Mouse (Mus musculus): ENCODE data around the gene Phactr3. TPM values are rescaled to one million over a fixed set of nuclear protein-coding genes. Genes with fewer than 3 reads are reported as not detected.

Phactr3 gene
- total and polyA plus RNA-seq, 3 experiments: not detected

- no peaks in the 10 kb centered on the region for H3K79me2 ChIP-seq (ENCODE audit: control insufficient read depth, insufficient read depth, low read length, poor library complexity)
- H3K27me3 ChIP-seq (ENCODE audit: control insufficient read depth in 1 of 2, insufficient read depth in 2 of 2, low read length in 2 of 2): no peaks in the 10 kb centered on the region
- H3K27ac ChIP-seq (ENCODE audit: control insufficient read depth, low read depth, low read length): no peak overlapping the region
- no peaks in the 10 kb centered on the region for H3K36me3 ChIP-seq (ENCODE audit: control insufficient read depth in 1 of 2, insufficient read depth in 2 of 2, low read length in 2 of 2)
- no peak for DNase-seq (ENCODE audit: low read depth, low spot score)
- no peak overlapping the region for H3K9ac ChIP-seq (ENCODE audit: control insufficient read depth, low read depth, low read length, poor library complexity, severe bottlenecking)
- H3K4me1 ChIP-seq (ENCODE audit: control insufficient read depth in 1 of 2, insufficient read depth in 2 of 2, low read length in 2 of 2): no peaks in the 10 kb centered on the region
- TF ChIP-seq ZKSCAN1 (IDR thresholded peaks at IDR 0.05; ENCODE audit: low read depth, low read length) (no peak), HCFC1 (IDR thresholded peaks at IDR 0.05; ENCODE audit: low read depth, low read length) (no peak), TBP (IDR thresholded peaks at IDR 0.05; ENCODE audit: low read depth, low read length) (no peak), UBTF (IDR thresholded peaks at IDR 0.05; ENCODE audit: borderline replicate concordance, insufficient read depth, low read depth, low read length) (no peak), ZC3H11A (IDR thresholded peaks at IDR 0.05; ENCODE audit: low read depth, low read length) (no peak), RAD21 (IDR thresholded peaks at IDR 0.05; ENCODE audit: low read depth, low read length) (no peak)
- no peaks in the 10 kb centered on the region for H3K9me3 ChIP-seq (replicated peaks; ENCODE audit: insufficient read depth, low read length)
- no peak overlapping the region for H3K4me3 ChIP-seq (ENCODE audit: control insufficient read depth in 1 of 2, insufficient read depth in 1 of 2, low read depth in 2 of 2, low read length in 2 of 2)
These were observed 139.3 kb downstream of the Phactr3 start for GRCm38 (mm10) chr2:178257986-178258555.

GRCm38 (mm10) chr2:178263055-178263454 lies 144.3 kb downstream of the Phactr3 start:
- Histone ChIP-seq H3K79me2 (ENCODE audit: control insufficient read depth, insufficient read depth, low read length, poor library complexity) (no peaks in the 10 kb centered on the region), H3K4me1 (ENCODE audit: control insufficient read depth in 1 of 2, insufficient read depth in 2 of 2, low read length in 2 of 2) (no peaks in the 10 kb centered on the region), H3K27ac (ENCODE audit: control insufficient read depth, low read depth, low read length) (no peak overlapping the region), H3K36me3 (ENCODE audit: control insufficient read depth in 1 of 2, insufficient read depth in 2 of 2, low read length in 2 of 2) (no peaks in the 10 kb centered on the region), H3K27me3 (ENCODE audit: control insufficient read depth in 1 of 2, insufficient read depth in 2 of 2, low read length in 2 of 2) (no peaks in the 10 kb centered on the region), H3K9me3 (replicated peaks; ENCODE audit: insufficient read depth, low read length) (no peaks in the 10 kb centered on the region), H3K4me3 (ENCODE audit: control insufficient read depth in 1 of 2, insufficient read depth in 1 of 2, low read depth in 2 of 2, low read length in 2 of 2) (no peak overlapping the region), H3K9ac (ENCODE audit: control insufficient read depth, low read depth, low read length, poor library complexity, severe bottlenecking) (no peak overlapping the region)
- DNase-seq (ENCODE audit: low read depth, low spot score): no peak
- no peak for TF ChIP-seq GATA1 (IDR thresholded peaks at IDR 0.05; ENCODE audit: low read depth, low read length)
- TF ChIP-seq CTCF (IDR thresholded peaks at IDR 0.05 in 2 of 3, conservative IDR thresholded peaks at IDR 0.05 in 1 of 3; ENCODE audit: control insufficient read depth in 1 of 3, insufficient read depth in 1 of 3, low read depth in 2 of 3, low read length in 3 of 3, poor library complexity in 1 of 3, severe bottlenecking in 1 of 3): no peak
- TF ChIP-seq MXI1 (IDR thresholded peaks at IDR 0.05; ENCODE audit: low read depth, low read length): no peak
- no peak for TF ChIP-seq CHD1 (IDR thresholded peaks at IDR 0.05; ENCODE audit: low read depth, low read length)
- TF ChIP-seq ZKSCAN1 (IDR thresholded peaks at IDR 0.05; ENCODE audit: low read depth, low read length): no peak
- TF ChIP-seq JUND (IDR thresholded peaks at IDR 0.05; ENCODE audit: low read depth, low read length): no peak
- no peak for TF ChIP-seq RAD21 (IDR thresholded peaks at IDR 0.05; ENCODE audit: low read depth, low read length)
- no peak for TF ChIP-seq SMC3 (IDR thresholded peaks at IDR 0.05; ENCODE audit: low read depth, low read length)
- TF ChIP-seq POLR2AphosphoS2 (IDR thresholded peaks at IDR 0.05; ENCODE audit: low read length): no peak
- TF ChIP-seq NRF1 (IDR thresholded peaks at IDR 0.05; ENCODE audit: insufficient read depth, low read depth, low read length, poor library complexity, severe bottlenecking): no peak
- no peak for TF ChIP-seq POLR2AphosphoS5 (IDR thresholded peaks at IDR 0.05; ENCODE audit: borderline replicate concordance, low read depth, low read length)
- no peak for TF ChIP-seq HCFC1 (IDR thresholded peaks at IDR 0.05; ENCODE audit: low read depth, low read length)
- TF ChIP-seq ZNF384 (IDR thresholded peaks at IDR 0.05; ENCODE audit: low read depth, low read length): no peak
- no peak for TF ChIP-seq USF1 (IDR thresholded peaks at IDR 0.05; ENCODE audit: low read depth, low read length)
- TF ChIP-seq UBTF (IDR thresholded peaks at IDR 0.05; ENCODE audit: borderline replicate concordance, insufficient read depth, low read depth, low read length): no peak
- TF ChIP-seq E2F4 (IDR thresholded peaks at IDR 0.05; ENCODE audit: borderline replicate concordance, low read depth, low read length): no peak
- TF ChIP-seq MAZ (IDR thresholded peaks at IDR 0.05; ENCODE audit: low read depth, low read length): no peak

Data from MEL (cell line).